Mouse (Mus musculus) lung, embryonic 16.5 days (tissue): ENCODE results near the gene Kcnj10. TPM values are rescaled to one million over a fixed set of nuclear protein-coding genes. Genes with fewer than 3 reads are reported as not detected.
A peak's percentile ranks its signal among the peaks of the same experiment; 100 is the strongest.

Source experiments
- ATAC-seq: fragments of 200-750 bp; cut with Nextera tagmentation; 2 replicates; pipeline ENCODE4 v1.8.0; 2017; ENCODE audit warnings: low read depth, mild to moderate bottlenecking, moderate library complexity
- H3K27ac ChIP-seq: fragments of 300-500 bp; sonication (generic); 2 replicates; pipeline ENCODE4 v1.5.1; 2014; ENCODE audit warnings: mild to moderate bottlenecking, control low read depth, low read length
- H3K27me3 ChIP-seq: fragments of 300-500 bp; sonication (generic); 2 replicates; pipeline ENCODE4 v1.6.1; 2014; ENCODE audit warnings: low read depth, low read length, mixed read lengths; ENCODE audit not compliant: control insufficient read depth, insufficient read depth
- H3K36me3 ChIP-seq: fragments of 300-500 bp; sonication (generic); 2 replicates; pipeline ENCODE4 v1.6.1; 2014; ENCODE audit warnings: low read length; ENCODE audit not compliant: control insufficient read depth, insufficient read depth
- H3K4me1 ChIP-seq: fragments of 300-500 bp; sonication (generic); replicated peaks from 2 replicates; pipeline ENCODE4 v1.6.1; 2014; ENCODE audit warnings: low read length, mixed read lengths; ENCODE audit not compliant: control insufficient read depth, insufficient read depth
- H3K4me2 ChIP-seq: fragments of 300-500 bp; sonication (generic); 2 replicates; pipeline ENCODE4 v1.6.1; 2014; ENCODE audit warnings: low read depth, low read length, control low read depth
- H3K4me3 ChIP-seq: fragments of 300-500 bp; sonication (generic); 2 replicates; pipeline ENCODE4 v1.5.1; 2014; ENCODE audit warnings: mild to moderate bottlenecking, low read length, control low read depth
- H3K9ac ChIP-seq: fragments of 300-500 bp; sonication (generic); 2 replicates; pipeline ENCODE4 v1.6.1; 2014; ENCODE audit warnings: low read length, control low read depth
- H3K9me3 ChIP-seq: fragments of 300-500 bp; sonication (generic); 2 replicates; pipeline ENCODE4 v1.6.1; 2016; ENCODE audit warnings: low read length; ENCODE audit not compliant: control insufficient read depth
- WGBS: fragments of 180-500 bp; shearing (Covaris S2); extraction: QIAGEN DNeasy Blood & Tissue Kit; methylation state at CpG from one replicate; pipeline ENCODE4 v1.1.7; 2014; 5-methylcytosine and 5-hydroxymethylcytosine counted together
- polyA plus RNA-seq: library from polyadenylated mRNA; unstranded; fragments of >200 nt; fragmentation: Nextera tagmentation; extraction: Ambion mirVana; gene quantifications from 2 replicates; pipeline ENCODE4 v1.2.1, GENCODE M21; 2015

The Kcnj10 gene
- polyA plus RNA-seq, 1 experiment from 2014 or later = 0.20 TPM

GRCm38 (mm10) chr1:172318424-172319035 is 22.5 kb upstream of the Kcnj10 start:
- no peaks in the 10 kb centered on the region for H3K9me3 ChIP-seq
- no peak overlapping the region for H3K4me2 ChIP-seq
- H3K36me3 ChIP-seq = peaks cover 9% of the 10 kb centered on the region
- no peak overlapping the region for H3K9ac ChIP-seq
- no peak for ATAC-seq
- H3K4me3 ChIP-seq = no peak overlapping the region
- no peaks in the 10 kb centered on the region for H3K27me3 ChIP-seq
- 0 out of 2 replicates have a peak, but pooled peaks cover 2% of the 10 kb centered on the region for H3K4me1 ChIP-seq
- WGBS = 85% methylated on average over 19 of the region's 19 CpGs
- H3K27ac ChIP-seq = no peak overlapping the region

- 74% methylated on average over 7 of the region's 7 CpGs for WGBS
- H3K4me2 ChIP-seq = no peak overlapping the region
- H3K27me3 ChIP-seq = no peaks in the 10 kb centered on the region
- no peak for ATAC-seq
- no peak overlapping the region for H3K4me3 ChIP-seq
- no peaks in the 10 kb centered on the region for H3K4me1 ChIP-seq
- no peaks in the 10 kb centered on the region for H3K9me3 ChIP-seq
- H3K27ac ChIP-seq = no peak overlapping the region
- H3K9ac ChIP-seq = no peak overlapping the region
- H3K36me3 ChIP-seq = peaks cover 9% of the 10 kb centered on the region
Measured at GRCm38 (mm10) chr1:172319346-172319745, 21.7 kb upstream of the Kcnj10 start.

- Histone ChIP-seq H3K36me3 (peaks cover 9% of the 10 kb centered on the region), H3K4me3 (no peak overlapping the region), H3K27me3 (peaks cover 2% of the 10 kb centered on the region; the same call in 1 of the 2 replicates), H3K4me1 (no peaks in the 10 kb centered on the region), H3K27ac (no peak overlapping the region), H3K9me3 (no peaks in the 10 kb centered on the region), H3K4me2 (no peak overlapping the region), H3K9ac (no peak overlapping the region)
- 41% methylated on average over 5 of the region's 5 CpGs for WGBS
- ATAC-seq = no peak
Measured at GRCm38 (mm10) chr1:172319921-172320411, 21.0 kb upstream of the Kcnj10 start.

- Histone ChIP-seq H3K36me3 (peaks cover 9% of the 10 kb centered on the region), H3K4me3 (no peak overlapping the region), H3K4me2 (no peak overlapping the region), H3K27me3 (peaks cover 30% of the 10 kb centered on the region), H3K4me1 (peaks cover 5% of the 10 kb centered on the region; the same call in 1 of the 2 replicates), H3K9ac (no peak overlapping the region), H3K9me3 (peaks cover 2% of the 10 kb centered on the region; the same call in 1 of the 2 replicates), H3K27ac (no peak overlapping the region)
- no peak for ATAC-seq
- 51% methylated on average over 13 of the region's 13 CpGs for WGBS
Measured at GRCm38 (mm10) chr1:172322725-172323124, 18.3 kb upstream of the Kcnj10 start.

- Histone ChIP-seq H3K27me3 (peaks cover 35% of the 10 kb centered on the region), H3K9ac (no peak overlapping the region), H3K27ac (no peak overlapping the region), H3K4me2 (no peak overlapping the region), H3K4me3 (no peak overlapping the region), H3K36me3 (peaks cover 4% of the 10 kb centered on the region), H3K9me3 (peaks cover 2% of the 10 kb centered on the region; the same call in 1 of the 2 replicates), H3K4me1 (peaks cover 5% of the 10 kb centered on the region; the same call in 1 of the 2 replicates)
- ATAC-seq = no peak
- 48% methylated on average over 5 of the region's 5 CpGs for WGBS
Measured at GRCm38 (mm10) chr1:172323298-172323697, 17.7 kb upstream of the Kcnj10 start.

- Histone ChIP-seq H3K4me1 (peaks cover 5% of the 10 kb centered on the region; the same call in 1 of the 2 replicates), H3K4me2 (no peak overlapping the region), H3K9ac (no peak overlapping the region), H3K27me3 (peaks cover 41% of the 10 kb centered on the region), H3K27ac (no peak overlapping the region), H3K36me3 (0 out of 2 replicates have a peak, but pooled peaks cover 2% of the 10 kb centered on the region), H3K9me3 (peaks cover 2% of the 10 kb centered on the region; the same call in 1 of the 2 replicates), H3K4me3 (no peak overlapping the region)
- no peak for ATAC-seq
- 57% methylated on average over 6 of the region's 6 CpGs for WGBS
Measured at GRCm38 (mm10) chr1:172323801-172324359, 17.1 kb upstream of the Kcnj10 start.

- Histone ChIP-seq H3K27me3 (peaks cover 48% of the 10 kb centered on the region), H3K9me3 (peaks cover 2% of the 10 kb centered on the region; the same call in 1 of the 2 replicates), H3K9ac (no peak overlapping the region), H3K4me1 (peaks cover 5% of the 10 kb centered on the region; the same call in 1 of the 2 replicates), H3K27ac (no peak overlapping the region), H3K4me2 (no peak overlapping the region), H3K4me3 (no peak overlapping the region), H3K36me3 (no peaks in the 10 kb centered on the region)
- peak; percentile 74 for ATAC-seq
- 15% methylated on average over 7 of the region's 7 CpGs for WGBS
Measured at GRCm38 (mm10) chr1:172324725-172325124, 16.3 kb upstream of the Kcnj10 start.

- H3K9me3 ChIP-seq = peaks cover 2% of the 10 kb centered on the region; the same call in 1 of the 2 replicates
- peaks cover 5% of the 10 kb centered on the region; the same call in 1 of the 2 replicates for H3K4me1 ChIP-seq
- H3K9ac ChIP-seq = peak overlapping the region; percentile 51
- ATAC-seq = peak; percentile 61
- H3K27me3 ChIP-seq = peaks cover 50% of the 10 kb centered on the region
- 14% methylated on average over 87 of the region's 94 CpGs for WGBS
- peak overlapping the region; percentile 49 for H3K4me3 ChIP-seq
- peak overlapping the region; percentile 74 for H3K4me2 ChIP-seq
- H3K36me3 ChIP-seq = no peaks in the 10 kb centered on the region
- no peak overlapping the region for H3K27ac ChIP-seq
Measured at GRCm38 (mm10) chr1:172325680-172326535, 15.1 kb upstream of the Kcnj10 start.

- no peaks in the 10 kb centered on the region for H3K36me3 ChIP-seq
- H3K4me3 ChIP-seq = peak overlapping the region; percentile 49
- no peak for ATAC-seq
- H3K4me2 ChIP-seq = peak overlapping the region; percentile 74
- 51% methylated on average over 11 of the region's 11 CpGs for WGBS
- peaks cover 5% of the 10 kb centered on the region; the same call in 1 of the 2 replicates for H3K4me1 ChIP-seq
- H3K9ac ChIP-seq = no peak overlapping the region
- H3K27me3 ChIP-seq = peaks cover 50% of the 10 kb centered on the region
- peaks cover 2% of the 10 kb centered on the region; the same call in 1 of the 2 replicates for H3K9me3 ChIP-seq
- no peak overlapping the region for H3K27ac ChIP-seq
Measured at GRCm38 (mm10) chr1:172326684-172327083, 14.3 kb upstream of the Kcnj10 start.
